Mouse (Mus musculus) megakaryocyte progenitor cell, adult 5-6 weeks (primary cell): ENCODE measurements at regions not wholly inside any gene's neighbourhood (a gene's known extent, or its start where the extent isn't known, plus 50 kb on each side); places are given as distances from the start of the nearest gene placed in this dataset.

Experiments
- ATAC-seq: replicated peaks from 2 replicates; pipeline ENCODE4 v1.8.0; 2016; ENCODE audit warnings: mild to moderate bottlenecking, moderate TSS enrichment, inconsistent platforms; ENCODE audit not compliant: poor library complexity

- no peak for ATAC-seq
Measured at GRCm38 (mm10) chr1:105081942-105082341, 274.6 kb downstream of the Rnf152 start.

GRCm38 (mm10) chr1:105079437-105079836, 277.1 kb downstream of the Rnf152 start:
- no peak for ATAC-seq

DNA sequence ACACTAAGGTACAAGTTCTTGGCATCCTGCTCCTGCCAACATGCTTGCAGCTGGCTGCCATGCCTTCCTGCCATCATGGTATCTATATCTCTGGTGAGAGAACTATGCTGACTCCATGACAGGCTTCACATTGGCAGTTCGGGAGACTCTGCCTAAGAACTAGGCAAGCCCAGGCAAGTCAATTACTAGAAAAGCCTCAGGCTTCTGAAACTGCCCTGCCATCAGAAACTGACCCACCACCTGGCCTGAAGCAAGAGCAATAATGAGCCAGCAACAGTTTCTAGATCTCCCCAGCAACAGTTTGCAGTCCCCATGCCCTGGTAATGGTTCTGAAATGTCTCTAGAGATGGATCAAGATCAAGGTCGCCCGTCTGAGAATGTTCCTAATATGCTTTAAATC, 280.8 kb downstream of the Rnf152 start:
- ATAC-seq = no peak

GRCm38 (mm10) chr1:105074326-105074725, 282.2 kb downstream of the Rnf152 start:
- no peak for ATAC-seq

DNA sequence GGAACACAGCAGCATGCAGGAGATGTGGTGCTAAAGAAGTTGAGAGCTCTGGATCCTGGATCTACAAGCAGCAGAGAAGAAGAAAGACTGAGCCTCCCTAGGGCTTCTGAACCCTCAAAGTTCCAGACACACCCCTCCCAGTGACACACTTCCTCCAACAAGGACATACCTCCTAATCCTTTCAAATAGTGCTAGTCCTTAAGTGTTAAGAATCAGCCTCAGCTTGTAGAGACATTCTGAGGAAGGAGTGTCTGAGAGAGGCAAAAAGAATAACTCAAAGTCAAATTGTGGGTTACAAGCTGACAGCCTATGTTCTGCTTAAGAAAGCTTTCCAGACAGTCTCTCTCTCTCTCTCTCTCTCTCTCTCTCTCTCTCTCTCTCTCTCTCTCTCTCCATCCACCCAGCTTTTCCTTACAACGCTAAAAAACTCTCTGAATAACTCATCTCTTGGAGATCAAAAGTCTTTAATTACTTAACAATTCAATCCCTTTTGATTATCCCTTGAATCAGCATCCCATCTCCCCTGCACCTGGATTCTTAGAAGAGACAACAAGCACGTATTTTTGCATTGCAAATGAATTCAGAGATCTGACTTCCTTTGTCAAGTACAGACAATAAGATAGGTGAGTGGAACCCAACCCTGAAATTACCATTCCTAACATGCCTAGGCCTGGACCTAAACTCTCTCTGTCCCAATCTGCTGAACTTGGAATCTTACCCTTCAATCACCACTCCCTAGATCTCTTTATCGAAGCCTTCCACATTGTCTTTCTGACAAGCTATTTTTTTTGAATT, 285.7 kb downstream of the Rnf152 start:
- ATAC-seq = no peak

GRCm38 (mm10) chr1:105067902-105068301, 288.6 kb downstream of the Rnf152 start:
- no peak for ATAC-seq

GRCm38 (mm10) chr1:105067049-105067795, 289.3 kb downstream of the Rnf152 start:
- no peak for ATAC-seq

- no peak for ATAC-seq
Measured at GRCm38 (mm10) chr1:105050584-105051363, 282.4 kb downstream of the Cdh20 start.
